Mouse (Mus musculus) kidney, embryonic 14.5 days (tissue): ENCODE measurements around the gene Hes7. TPM values are rescaled to one million over a fixed set of nuclear protein-coding genes. Genes with fewer than 3 reads are reported as not detected.

ENCODE experiments used
- ATAC-seq: fragments of 200-750 bp; cut with Nextera tagmentation; 2 replicates; pipeline ENCODE4 v1.8.0; 2017; ENCODE audit warnings: moderate number of reproducible peaks, mild to moderate bottlenecking, moderate TSS enrichment, moderate library complexity; ENCODE audit not compliant: low FRiP score, low TSS enrichment
- H3K27ac ChIP-seq: fragments of 300-500 bp; sonication (generic); 2 replicates; pipeline ENCODE4 v1.5.1; 2014; ENCODE audit warnings: low read depth, mild to moderate bottlenecking, low read length, moderate library complexity, mixed read lengths
- H3K27me3 ChIP-seq: fragments of 300-500 bp; sonication (generic); 2 replicates; pipeline ENCODE4 v1.6.1; 2014; ENCODE audit warnings: mild to moderate bottlenecking, low read length; ENCODE audit not compliant: control insufficient read depth, insufficient read depth
- H3K36me3 ChIP-seq: fragments of 300-500 bp; sonication (generic); 2 replicates; pipeline ENCODE4 v1.6.1; 2014; ENCODE audit warnings: low read length, mixed read lengths; ENCODE audit not compliant: control insufficient read depth, insufficient read depth
- H3K4me1 ChIP-seq: fragments of 300-500 bp; sonication (generic); 2 replicates; pipeline ENCODE4 v1.6.1; 2014; ENCODE audit warnings: low read length, mixed read lengths; ENCODE audit not compliant: control insufficient read depth, insufficient read depth
- H3K4me2 ChIP-seq: fragments of 300-500 bp; sonication (generic); replicated peaks from 2 replicates; pipeline ENCODE4 v1.6.1; 2014; ENCODE audit warnings: low read depth, mild to moderate bottlenecking, low read length
- H3K4me3 ChIP-seq: fragments of 300-500 bp; sonication (generic); 2 replicates; pipeline ENCODE4 v1.5.1; 2014; ENCODE audit warnings: mild to moderate bottlenecking, low read length
- H3K9ac ChIP-seq: fragments of 300-500 bp; sonication (generic); 2 replicates; pipeline ENCODE4 v1.6.1; 2014; ENCODE audit warnings: low read depth, mild to moderate bottlenecking, low read length, moderate library complexity
- H3K9me3 ChIP-seq: fragments of 300-500 bp; sonication (generic); 2 replicates; pipeline ENCODE4 v1.6.1; 2016; ENCODE audit warnings: low read length; ENCODE audit not compliant: control insufficient read depth
- WGBS: fragments of 180-500 bp; shearing (Covaris S2); extraction: QIAGEN DNeasy Blood & Tissue Kit; methylation state at CpG from one replicate; pipeline ENCODE4 v1.1.7; 2014; 5-methylcytosine and 5-hydroxymethylcytosine counted together
- polyA plus RNA-seq: library from polyadenylated mRNA; unstranded; fragments of >200 nt; fragmentation: Nextera tagmentation; extraction: Ambion mirVana; gene quantifications from 2 replicates; pipeline ENCODE4 v1.2.1, GENCODE M21; 2014

Hes7 gene
- polyA plus RNA-seq = 0.23 and 0.41 TPM in 2 replicates

- 2% methylated on average over 27 of the region's 27 CpGs for WGBS
- H3K9me3 ChIP-seq = no peaks in the 10 kb centered on the region
- H3K9ac ChIP-seq = peak within 1 kb of the TSS; percentile 62
- no peak within 1 kb of the TSS for H3K27ac ChIP-seq
- H3K4me2 ChIP-seq = peak within 1 kb of the TSS; percentile 95
- ATAC-seq = no peak
- no peaks in the 10 kb centered on the region for H3K27me3 ChIP-seq
- H3K4me1 ChIP-seq = peaks cover 20% of the 10 kb centered on the region; the same call in 1 of the 2 replicates
- H3K4me3 ChIP-seq = peak within 1 kb of the TSS; percentile 80
- H3K36me3 ChIP-seq = no peaks in the 10 kb centered on the region
Measured at GRCm38 (mm10) chr11:69120221-69121000, at the start of gene Hes7. TSS of gene Hes7 (plus strand) at chr11:69120404.

GRCm38 (mm10) chr11:69070590-69071222 lies 49.5 kb upstream of the Hes7 start, which contains the start of gene Tmem107:
TSS of gene Tmem107 (plus strand) at chr11:69070806.
- no peaks in the 10 kb centered on the region for H3K27me3 ChIP-seq
- H3K4me3 ChIP-seq = peak within 1 kb of the TSS; percentile 62
- H3K27ac ChIP-seq = peak within 1 kb of the TSS; percentile 88
- peak within 1 kb of the TSS; percentile 72 for H3K4me2 ChIP-seq
- H3K4me1 ChIP-seq = peaks cover 24% of the 10 kb centered on the region
- peak; percentile 89 for ATAC-seq
- H3K9ac ChIP-seq = peak within 1 kb of the TSS; percentile 79
- no peaks in the 10 kb centered on the region for H3K36me3 ChIP-seq
- under 1% methylated on average over 40 of the region's 47 CpGs for WGBS
- H3K9me3 ChIP-seq = no peaks in the 10 kb centered on the region

- H3K9me3 ChIP-seq = no peaks in the 10 kb centered on the region
- 25% methylated on average over 9 of the region's 9 CpGs for WGBS
Measured at GRCm38 (mm10) chr11:69071262-69071661, 48.9 kb upstream of the Hes7 start.

GRCm38 (mm10) chr11:69072234-69072633 lies 48.0 kb upstream of the Hes7 start:
- Histone ChIP-seq H3K27ac (peak overlapping the region; percentile 90), H3K36me3 (no peaks in the 10 kb centered on the region), H3K4me2 (peak overlapping the region; percentile 41), H3K4me3 (peak overlapping the region; percentile 21; the same call in 1 of the 2 replicates), H3K27me3 (no peaks in the 10 kb centered on the region), H3K9ac (peak overlapping the region; percentile 18; the same call in 1 of the 2 replicates), H3K4me1 (peaks cover 20% of the 10 kb centered on the region; the same call in 1 of the 2 replicates), H3K9me3 (no peaks in the 10 kb centered on the region)
- ATAC-seq = no peak
- 79% methylated on average over 11 of the region's 11 CpGs for WGBS

More at GRCm38 (mm10) chr11:69071262-69071661, 48.9 kb upstream of the Hes7 start:
- Histone ChIP-seq H3K36me3 (no peaks in the 10 kb centered on the region), H3K9ac (peak overlapping the region; percentile 79), H3K27me3 (no peaks in the 10 kb centered on the region), H3K27ac (peak overlapping the region; percentile 88), H3K4me2 (peak overlapping the region; percentile 72), H3K4me1 (peaks cover 20% of the 10 kb centered on the region; the same call in 1 of the 2 replicates), H3K4me3 (peak overlapping the region; percentile 62)
- no peak for ATAC-seq

- no peak for ATAC-seq
- no peaks in the 10 kb centered on the region for H3K27me3 ChIP-seq
- H3K9me3 ChIP-seq = no peaks in the 10 kb centered on the region
- H3K36me3 ChIP-seq = no peaks in the 10 kb centered on the region
- H3K27ac ChIP-seq = peak overlapping the region; percentile 90
- H3K9ac ChIP-seq = peak overlapping the region; percentile 18; the same call in 1 of the 2 replicates
- H3K4me3 ChIP-seq = peak overlapping the region; percentile 21
- peak overlapping the region; percentile 41 for H3K4me2 ChIP-seq
- H3K4me1 ChIP-seq = peaks cover 20% of the 10 kb centered on the region; the same call in 1 of the 2 replicates
- WGBS = 15% methylated on average over 9 of the region's 9 CpGs
Measured at GRCm38 (mm10) chr11:69072666-69073064, 47.5 kb upstream of the Hes7 start.

GRCm38 (mm10) chr11:69073065-69073888 lies 46.9 kb upstream of the Hes7 start:
- Histone ChIP-seq H3K9me3 (no peaks in the 10 kb centered on the region), H3K27ac (peak overlapping the region; percentile 90), H3K4me3 (peak overlapping the region; percentile 21), H3K27me3 (no peaks in the 10 kb centered on the region), H3K9ac (peak overlapping the region; percentile 57), H3K4me2 (peak overlapping the region; percentile 41), H3K36me3 (no peaks in the 10 kb centered on the region), H3K4me1 (peaks cover 20% of the 10 kb centered on the region; the same call in 1 of the 2 replicates)
- WGBS = under 1% methylated on average over 14 of the region's 14 CpGs
- peak; percentile 70 for ATAC-seq

GRCm38 (mm10) chr11:69073951-69074775 lies 46.0 kb upstream of the Hes7 start:
- no peaks in the 10 kb centered on the region for H3K9me3 ChIP-seq
- peak overlapping the region; percentile 90 for H3K27ac ChIP-seq
- no peak for ATAC-seq
- H3K4me1 ChIP-seq = peaks cover 20% of the 10 kb centered on the region; the same call in 1 of the 2 replicates
- H3K9ac ChIP-seq = 0 out of 2 replicates have a peak overlapping the region, but pooled peaks have one; percentile 23
- H3K27me3 ChIP-seq = no peaks in the 10 kb centered on the region
- H3K4me2 ChIP-seq = 0 out of 2 replicates have a peak overlapping the region, but pooled peaks have one; percentile 12
- 37% methylated on average over 6 of the region's 6 CpGs for WGBS
- no peak overlapping the region for H3K4me3 ChIP-seq
- H3K36me3 ChIP-seq = no peaks in the 10 kb centered on the region

GRCm38 (mm10) chr11:69074776-69075069 lies 45.5 kb upstream of the Hes7 start:
- H3K9me3 ChIP-seq = no peaks in the 10 kb centered on the region
- ATAC-seq = no peak
- H3K9ac ChIP-seq = no peak overlapping the region
- no peak overlapping the region for H3K4me2 ChIP-seq
- H3K27ac ChIP-seq = no peak overlapping the region
- 55% methylated on average over 2 of the region's 2 CpGs for WGBS
- no peak overlapping the region for H3K4me3 ChIP-seq
- no peaks in the 10 kb centered on the region for H3K36me3 ChIP-seq
- no peaks in the 10 kb centered on the region for H3K27me3 ChIP-seq
- peaks cover 19% of the 10 kb centered on the region; the same call in 1 of the 2 replicates for H3K4me1 ChIP-seq
